Mouse (Mus musculus): ENCODE measurements around the gene Nav2.

The Nav2 gene

GRCm38 (mm10) chr7:49400463-49400862 lies 491.9 kb downstream of the Nav2 start:
- no peak for DNase-seq (ENCODE audit: low spot score)

DNA sequence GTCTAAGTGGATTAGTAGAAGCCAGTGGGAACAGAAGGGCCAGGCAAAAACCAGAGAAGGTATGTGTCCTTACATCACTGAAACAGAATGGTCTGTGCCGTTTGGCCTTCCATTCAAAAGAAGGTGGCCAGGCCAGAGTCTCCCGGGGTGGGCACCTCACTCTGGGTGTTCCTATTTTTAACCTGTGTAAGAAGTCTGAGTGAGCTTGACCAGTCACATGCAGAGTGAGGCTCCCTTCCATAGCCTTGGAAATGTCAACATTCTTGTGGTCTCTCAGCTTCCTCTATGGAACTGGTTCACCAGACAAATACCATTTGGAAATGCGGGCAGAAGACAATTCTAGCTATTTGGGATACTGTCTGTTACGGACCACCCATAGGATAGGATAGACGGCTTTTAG lies 494.0 kb downstream of the Nav2 start:
- DNase-seq (ENCODE audit: low spot score) = no peak

DNA sequence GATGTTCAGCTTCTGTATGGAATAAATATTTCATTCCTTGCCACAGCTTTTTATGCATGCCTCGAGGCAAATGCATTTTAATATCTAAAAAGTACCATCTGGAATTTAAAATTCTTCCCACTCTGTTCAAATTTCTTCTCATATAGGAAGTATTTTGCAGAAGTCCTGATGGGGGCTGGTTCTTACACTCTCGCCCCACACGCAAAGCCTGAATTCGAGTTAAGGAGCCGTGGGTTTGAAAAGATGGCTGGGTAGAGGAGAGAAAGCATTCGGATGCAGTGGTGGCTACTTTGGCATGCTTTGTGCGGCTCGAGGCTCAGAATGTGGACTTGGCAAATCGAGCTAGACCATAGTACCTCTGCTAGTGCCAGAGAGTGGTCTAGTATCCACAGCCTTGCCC lies 499.2 kb downstream of the Nav2 start:
- DNase-seq (ENCODE audit: low spot score) = no peak

DNA sequence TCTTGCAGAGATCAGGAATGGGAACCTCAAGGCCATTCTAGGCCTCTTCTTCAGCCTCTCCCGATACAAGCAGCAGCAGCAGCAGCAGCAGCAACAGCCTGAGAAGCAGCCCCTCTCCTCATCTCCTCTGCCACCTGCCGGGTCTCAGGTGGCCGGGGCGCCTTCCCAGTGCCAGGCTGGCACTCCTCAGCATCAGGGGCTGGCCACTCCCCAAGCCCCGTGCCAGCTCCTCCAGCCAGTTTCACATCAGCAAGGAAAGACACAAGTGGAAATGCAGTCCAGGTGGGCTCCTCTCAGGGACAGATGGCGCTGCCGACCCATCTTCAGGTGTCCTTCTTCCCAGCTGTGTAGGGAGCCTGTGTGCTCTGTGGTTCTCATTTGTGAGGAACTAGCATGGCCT lies 500.1 kb downstream of the Nav2 start:
- no peak for DNase-seq (ENCODE audit: low spot score)

DNA sequence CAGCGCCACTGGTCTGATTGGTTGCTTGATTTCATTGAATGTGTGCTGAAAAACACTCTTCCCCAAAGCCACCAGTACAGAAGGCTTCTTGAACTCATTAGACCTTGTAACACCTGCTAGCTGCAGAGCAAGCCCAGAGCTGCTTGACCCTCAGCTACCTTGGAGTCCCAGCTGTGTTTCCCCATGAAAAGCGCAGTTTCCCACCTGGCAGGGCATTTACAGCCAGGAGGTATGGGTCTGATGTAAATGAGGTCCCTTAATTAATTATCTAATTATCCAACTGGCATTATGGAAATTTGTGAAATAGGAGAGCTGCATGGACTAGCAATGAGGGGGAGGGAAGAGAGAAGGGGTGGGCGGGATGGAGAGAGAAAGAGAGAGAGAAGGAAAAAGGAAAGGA lies 500.7 kb downstream of the Nav2 start:
- no peak for DNase-seq (ENCODE audit: low spot score)

- no peak for DNase-seq (ENCODE audit: low spot score)
Observed at GRCm38 (mm10) chr7:49410188-49410587, 501.7 kb downstream of the Nav2 start.

- DNase-seq (ENCODE audit: low spot score) = no peak
Observed at GRCm38 (mm10) chr7:49410892-49411291, 502.4 kb downstream of the Nav2 start.

DNA sequence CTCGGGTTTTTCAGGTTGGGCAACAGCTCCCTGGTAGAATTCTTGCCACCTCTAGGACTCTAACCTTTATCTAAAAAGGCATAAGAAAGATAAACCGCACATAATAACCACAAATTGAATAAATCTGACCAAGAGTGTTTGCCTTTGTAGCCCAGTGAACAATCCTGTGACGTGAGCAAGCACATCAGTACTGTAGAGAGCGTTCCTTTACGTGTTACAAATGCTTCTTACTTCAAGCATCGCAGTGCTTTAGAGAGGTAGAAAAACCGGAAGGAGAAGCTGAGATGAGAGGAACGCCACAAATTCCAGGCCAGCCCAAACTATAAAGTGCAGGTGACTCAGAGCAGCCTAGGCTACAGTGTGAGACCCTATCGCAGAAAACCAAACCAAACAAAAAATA lies 503.3 kb downstream of the Nav2 start:
- no peak for DNase-seq (ENCODE audit: low spot score)

DNA sequence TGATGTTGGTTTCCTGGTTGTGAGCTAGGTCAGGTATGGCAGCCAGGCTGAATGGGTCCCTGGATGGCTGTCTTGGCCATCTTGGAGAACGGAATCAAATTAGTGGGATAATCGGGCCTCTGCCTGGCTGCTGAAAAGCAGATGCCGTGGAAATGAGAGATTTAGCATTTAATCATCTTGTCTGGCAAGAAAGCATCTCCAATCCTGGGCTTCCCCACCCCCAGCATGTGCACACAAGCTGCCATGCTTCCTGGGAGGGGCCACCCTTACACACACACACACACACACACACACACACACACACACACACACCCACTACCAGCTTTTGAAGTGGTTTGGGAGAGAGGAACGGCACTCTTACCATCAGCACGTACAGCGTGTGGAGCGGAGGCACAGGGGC lies 506.6 kb downstream of the Nav2 start:
- no peak for DNase-seq (ENCODE audit: low spot score)

DNA sequence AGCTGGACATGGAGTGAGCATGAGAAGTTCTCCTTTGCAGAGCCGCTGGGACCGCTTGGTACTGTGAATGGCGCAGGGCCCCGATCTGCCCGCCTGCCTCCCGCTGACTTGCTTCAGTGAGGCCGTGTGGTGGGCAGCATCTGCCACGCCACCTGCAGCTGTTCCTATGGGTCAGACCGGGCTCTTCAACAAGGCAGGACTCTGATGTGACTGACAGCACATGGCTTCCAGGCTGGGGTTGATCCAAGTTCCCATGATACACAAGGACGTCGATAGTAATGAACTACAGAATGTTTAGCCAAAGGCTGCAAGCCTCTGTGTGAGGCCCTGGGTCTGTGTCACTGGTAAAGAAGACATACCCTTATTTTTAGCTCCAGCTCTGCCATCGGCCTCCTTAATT lies 507.2 kb downstream of the Nav2 start:
- no peak for DNase-seq (ENCODE audit: low spot score)

- no peak for DNase-seq (ENCODE audit: low spot score)
Observed at GRCm38 (mm10) chr7:49418841-49419240, 510.3 kb downstream of the Nav2 start.

DNA sequence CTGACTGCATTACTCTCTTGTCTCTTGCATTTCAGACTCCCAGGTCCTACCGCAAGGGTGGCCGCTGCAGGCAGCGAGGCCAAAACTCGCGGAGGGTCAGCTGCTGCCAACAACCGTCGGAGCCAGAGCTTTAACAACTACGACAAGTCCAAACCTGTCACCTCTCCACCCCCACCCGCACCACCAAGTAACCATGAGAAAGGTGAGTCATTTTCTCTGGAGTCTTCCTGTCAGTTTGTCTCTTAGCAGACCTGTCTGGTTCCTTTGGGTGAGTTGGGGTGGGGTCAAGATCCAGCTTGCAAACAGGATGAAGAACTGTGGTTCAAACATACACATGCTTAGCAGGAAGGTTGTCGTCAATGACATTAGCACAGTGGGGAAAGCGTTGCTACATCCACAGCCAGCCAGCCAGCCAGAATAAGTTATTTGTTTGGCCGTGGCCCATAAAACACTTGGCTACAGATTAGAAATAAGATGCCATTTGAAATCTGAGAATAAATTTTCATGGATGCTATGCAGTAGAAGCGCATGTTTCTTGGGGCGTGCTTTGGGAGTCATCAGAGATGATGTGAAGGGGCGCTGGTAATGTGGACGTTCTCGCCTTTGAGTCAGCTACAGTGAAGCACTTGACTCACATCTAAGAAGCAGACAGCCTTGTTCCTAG lies 511.8 kb downstream of the Nav2 start:
- DNase-seq (ENCODE audit: low spot score) = no peak

GRCm38 (mm10) chr7:49421261-49421660 lies 512.7 kb downstream of the Nav2 start:
- DNase-seq (ENCODE audit: low spot score) = no peak

DNA sequence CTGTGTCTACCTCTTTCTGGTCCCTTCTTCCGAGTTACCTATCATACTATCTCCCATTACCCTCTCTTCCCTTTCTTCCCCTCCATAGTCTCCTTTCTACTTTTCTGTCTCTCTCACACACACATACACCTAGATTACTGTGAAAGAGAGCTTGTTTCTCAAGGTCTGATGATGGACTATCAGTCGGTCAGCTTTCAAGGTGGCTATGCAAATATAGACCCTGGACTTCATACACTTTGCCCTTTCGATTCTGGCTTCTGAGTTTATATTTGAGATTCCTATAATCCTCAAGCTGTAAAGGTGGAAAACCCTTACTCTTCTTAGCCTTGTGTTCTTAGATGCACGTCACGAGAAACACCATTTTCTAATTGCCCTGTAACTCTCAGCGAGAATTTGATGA lies 515.4 kb downstream of the Nav2 start:
- no peak for DNase-seq (ENCODE audit: low spot score)

GRCm38 (mm10) chr7:49426060-49426459 lies 517.5 kb downstream of the Nav2 start:
- DNase-seq (ENCODE audit: low spot score) = peak; percentile 59

GRCm38 (mm10) chr7:49427843-49428242 lies 519.3 kb downstream of the Nav2 start:
- DNase-seq (ENCODE audit: low spot score) = no peak

- no peak for DNase-seq (ENCODE audit: low spot score)
Observed at GRCm38 (mm10) chr7:49428947-49429346, 520.4 kb downstream of the Nav2 start.

DNA sequence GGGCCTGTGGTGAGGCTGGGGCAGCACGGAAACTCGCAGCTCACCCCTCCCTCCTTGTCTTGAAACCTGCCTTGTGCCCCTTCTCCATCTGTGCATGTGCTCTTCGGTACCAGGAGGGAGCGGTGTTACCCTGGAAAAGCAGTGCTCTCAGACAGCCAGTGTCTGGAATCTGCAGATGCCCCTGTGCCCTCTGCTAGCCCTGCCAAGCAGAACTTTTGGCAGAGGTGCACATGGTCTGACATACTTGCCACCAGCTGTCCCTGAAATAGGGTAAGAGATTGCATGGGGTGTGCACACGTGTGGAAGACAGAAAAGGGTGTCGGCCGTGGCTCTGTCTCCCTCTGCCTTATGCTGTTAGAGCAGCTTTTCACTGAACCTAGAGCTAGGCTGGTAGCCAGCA lies 522.3 kb downstream of the Nav2 start:
- DNase-seq (ENCODE audit: low spot score) = no peak

- no peak for DNase-seq (ENCODE audit: low spot score)
Observed at GRCm38 (mm10) chr7:49433945-49434344, 525.4 kb downstream of the Nav2 start.

DNA sequence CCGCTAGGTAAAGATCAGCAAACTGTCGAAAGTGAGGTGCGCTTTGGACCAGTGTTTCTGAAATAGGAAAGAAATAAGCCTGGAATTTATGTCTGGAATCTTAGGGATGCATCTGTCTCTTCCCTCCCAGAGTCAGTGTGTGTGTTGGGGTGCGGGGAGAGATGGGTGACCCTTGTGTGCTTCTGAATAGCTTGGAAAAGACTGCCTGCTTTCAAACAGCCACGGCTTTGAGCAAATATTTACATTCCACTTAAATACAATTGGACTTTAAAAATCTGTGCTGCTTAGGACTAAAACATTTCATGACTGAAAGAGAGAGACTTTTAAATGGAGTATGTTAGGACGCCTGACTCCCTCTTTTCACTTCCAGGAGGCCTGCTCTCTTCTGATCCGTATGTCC lies 528.0 kb downstream of the Nav2 start:
- no peak for DNase-seq (ENCODE audit: low spot score)

- DNase-seq (ENCODE audit: low spot score) = peak; percentile 44
Observed at GRCm38 (mm10) chr7:49437901-49438300, 529.4 kb downstream of the Nav2 start.

DNA sequence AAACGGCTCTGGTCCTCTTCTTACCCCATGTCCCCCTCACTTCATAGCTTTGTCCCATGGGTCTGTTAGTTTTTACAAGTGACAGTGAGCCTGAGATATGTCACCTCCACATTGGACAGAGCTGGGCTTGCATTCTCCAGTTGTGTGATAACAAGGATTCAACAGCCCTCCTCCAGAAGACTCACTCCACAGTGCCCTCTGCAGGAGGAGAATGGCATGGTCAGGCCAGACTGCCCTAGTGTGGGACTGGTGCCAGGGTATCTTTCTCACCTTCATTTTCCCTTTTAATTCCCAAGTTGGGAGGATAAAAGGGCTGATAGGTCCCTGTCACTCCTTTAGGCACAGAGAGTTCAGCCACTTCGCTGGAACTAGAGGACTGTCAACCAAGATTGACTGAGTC lies 530.6 kb downstream of the Nav2 start:
- DNase-seq (ENCODE audit: low spot score) = no peak

- DNase-seq (ENCODE audit: low spot score) = peak; percentile 44
Observed at GRCm38 (mm10) chr7:49440333-49440969, 531.9 kb downstream of the Nav2 start.

- DNase-seq (ENCODE audit: low spot score) = no peak
Observed at GRCm38 (mm10) chr7:49442174-49442573, 533.7 kb downstream of the Nav2 start.

Data from layer of hippocampus, adult 11-12 months (tissue).